Mouse (Mus musculus) adrenal gland, postnatal 10 days (tissue): Measurements from ENCODE around the gene Gm4981. TPM values are rescaled to one million over a fixed set of nuclear protein-coding genes. Genes with fewer than 3 reads are reported as not detected.
A peak's percentile ranks its signal among the peaks of the same experiment; 100 is the strongest.
"Not testable (repeated sequence)": the region's sequence is repeated elsewhere in the genome, so short reads cannot be mapped to it uniquely, and the experiment has no call there.

Experiments
- DNase-seq: peaks from one replicate; pipeline ENCODE4 v3.0.0; 2021; ENCODE audit warnings: mixed read lengths
- long read RNA-seq, 2 experiments: library from polyadenylated mRNA; stranded (forward); transcript quantifications; one replicate each; pipeline ENCODE4 v2.0.0; 2021
- total RNA-seq, 2 experiments: library from RNA; stranded (reverse); gene quantifications; 2 replicates each; pipeline ENCODE4 v1.2.3; 2021

Gene Gm4981
- total RNA-seq: not detected
- long read RNA-seq, experiment 1: 0 reads
- long read RNA-seq, experiment 2: 0 reads

DNA sequence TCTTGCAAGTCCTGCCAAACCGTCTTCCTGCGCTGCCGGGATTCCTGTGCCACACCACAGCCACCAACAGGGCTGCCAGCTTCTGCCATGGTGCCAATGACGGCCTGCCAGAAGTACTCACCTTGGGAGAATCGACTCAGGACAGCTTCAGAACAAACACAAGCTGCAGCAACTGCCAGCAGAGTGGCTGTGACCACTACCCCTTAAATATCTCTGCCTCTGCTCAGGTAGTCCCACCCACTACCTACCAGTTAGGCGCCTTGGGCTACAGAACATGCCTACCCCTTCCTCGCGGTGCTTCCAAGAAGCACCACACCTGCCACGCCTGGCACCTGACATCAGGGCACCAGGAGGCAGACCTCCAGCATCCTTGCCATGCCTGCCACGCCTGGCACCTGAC, at the start of gene Gm4981:
Gene Gm4981 (minus strand): TSS at position 89 of the 400 bp plus-strand sequence.
- DNase-seq: no peak

DNA sequence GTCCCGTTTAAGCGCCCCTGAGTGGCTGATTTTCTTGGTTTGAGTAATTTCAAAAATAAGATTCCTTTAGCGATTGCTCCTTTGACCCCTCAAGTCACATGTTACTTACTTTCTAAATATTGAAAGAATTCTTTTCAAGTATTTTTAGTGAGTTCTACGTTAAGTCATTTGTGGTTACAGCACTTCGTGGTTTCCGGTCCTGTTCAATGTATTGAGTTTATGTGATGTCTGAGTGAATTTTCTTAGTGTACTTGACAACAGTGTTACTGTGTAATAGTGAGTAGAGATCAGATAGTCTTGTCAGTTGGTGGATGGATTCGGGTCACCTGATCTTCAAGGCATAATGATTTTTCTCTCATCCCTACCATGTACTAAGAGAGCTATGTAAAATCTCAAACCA, 45.7 kb upstream of the Gm4981 start:
- no peak for DNase-seq

DNA sequence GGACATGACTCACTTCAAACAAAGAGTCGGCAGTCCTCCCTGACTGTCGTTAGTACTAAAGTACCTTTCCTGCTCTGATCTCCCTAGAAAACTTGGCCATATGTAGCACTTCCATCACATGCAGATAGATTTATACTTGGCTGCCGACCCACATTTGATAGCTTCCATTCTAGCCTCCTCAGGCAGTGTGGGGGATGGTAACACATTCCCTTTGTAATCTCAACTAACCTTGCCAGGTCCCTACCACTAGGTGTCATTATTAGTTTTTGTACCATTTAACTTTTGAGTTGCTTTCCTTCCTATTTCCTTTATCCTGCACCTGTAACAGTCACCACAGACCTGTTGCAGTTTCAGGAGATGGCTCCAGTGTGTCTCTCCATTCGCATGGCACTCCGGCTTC, 22.0 kb upstream of the Gm4981 start:
- peak; percentile 10 for DNase-seq

DNA sequence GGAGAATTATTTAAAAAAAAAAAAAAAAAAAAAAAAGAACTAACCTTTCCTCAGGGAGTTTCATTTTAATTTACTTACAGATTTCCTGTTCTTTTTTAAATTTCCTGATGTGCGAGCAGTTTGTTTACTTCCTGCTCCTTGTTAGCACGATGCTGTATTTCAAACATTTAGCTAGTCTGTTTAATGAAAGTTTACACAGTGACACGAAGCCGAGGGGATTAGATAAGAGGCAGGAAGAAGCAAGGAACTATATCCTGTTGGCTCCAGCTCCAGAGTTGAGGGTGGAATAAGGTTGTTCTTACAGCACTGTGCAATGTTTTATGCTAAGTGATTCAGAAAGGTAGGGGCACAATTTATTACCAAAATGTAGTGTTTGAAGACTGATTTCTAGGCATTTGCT, 19.5 kb upstream of the Gm4981 start:
- peak; percentile 6 for DNase-seq

DNA sequence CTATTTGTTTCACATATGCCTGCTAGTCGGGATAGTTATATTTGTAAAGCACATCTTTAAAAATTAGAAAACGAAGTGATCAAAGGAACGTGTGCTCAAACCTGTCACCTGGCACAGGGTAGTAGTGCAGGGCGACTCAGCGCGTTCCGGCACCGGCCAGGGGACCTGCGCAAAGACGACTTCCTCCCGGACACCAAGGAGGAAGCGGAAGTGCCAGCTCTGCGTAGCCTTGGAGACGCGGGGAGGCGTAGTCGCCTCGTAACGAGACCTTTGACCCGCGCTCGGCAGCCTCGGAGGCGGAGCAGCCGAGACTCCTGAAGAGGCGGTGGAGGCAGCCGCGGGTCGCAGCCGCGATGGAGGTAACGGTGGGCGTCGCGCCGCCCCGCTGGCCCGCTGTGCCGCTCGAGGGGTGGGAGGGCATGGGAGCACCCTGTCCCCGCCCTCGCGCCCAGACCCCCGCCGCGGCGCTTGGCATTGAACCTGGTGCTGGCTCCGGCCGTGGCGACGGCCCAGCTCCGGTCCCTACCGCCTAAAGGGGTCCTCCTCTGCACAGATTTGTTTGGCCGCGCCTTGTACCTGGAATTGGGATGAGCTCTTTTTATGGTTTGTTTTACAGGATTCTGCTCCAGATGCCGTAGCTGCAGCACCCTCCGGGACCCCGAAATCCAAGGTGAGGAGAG, 18.9 kb upstream of the Gm4981 start, which contains the start of gene Gcc2:
Gene Gcc2 (plus strand): TSS at position 285 of the 680 bp plus-strand sequence.
- DNase-seq: peak; percentile 96

DNA sequence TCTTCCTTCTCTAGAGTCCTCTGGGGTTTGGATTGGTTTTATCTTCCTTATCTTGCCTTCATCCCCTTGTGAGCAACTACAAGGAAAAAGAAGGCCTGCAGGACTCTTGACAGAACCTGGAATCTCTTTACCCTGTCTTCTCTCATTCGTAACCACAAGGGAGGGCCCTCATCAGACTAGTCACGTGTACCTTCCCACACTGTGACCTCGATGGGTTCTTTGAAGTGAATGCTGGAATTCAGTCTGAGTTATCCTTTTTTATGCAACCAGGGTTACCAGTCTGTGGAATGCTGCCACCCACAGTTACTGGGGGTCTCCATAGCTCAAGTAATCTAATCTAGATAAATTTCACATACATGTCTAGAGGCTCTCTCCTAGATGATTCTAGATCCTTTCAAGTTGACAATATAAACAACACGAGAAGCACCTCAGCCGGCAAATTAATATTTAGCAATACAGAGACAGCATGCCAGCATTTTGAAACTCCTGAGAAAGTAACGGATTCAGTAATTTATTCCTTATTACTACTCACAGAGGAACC, 18.2 kb upstream of the Gm4981 start:
- peak; percentile 19 for DNase-seq

DNA sequence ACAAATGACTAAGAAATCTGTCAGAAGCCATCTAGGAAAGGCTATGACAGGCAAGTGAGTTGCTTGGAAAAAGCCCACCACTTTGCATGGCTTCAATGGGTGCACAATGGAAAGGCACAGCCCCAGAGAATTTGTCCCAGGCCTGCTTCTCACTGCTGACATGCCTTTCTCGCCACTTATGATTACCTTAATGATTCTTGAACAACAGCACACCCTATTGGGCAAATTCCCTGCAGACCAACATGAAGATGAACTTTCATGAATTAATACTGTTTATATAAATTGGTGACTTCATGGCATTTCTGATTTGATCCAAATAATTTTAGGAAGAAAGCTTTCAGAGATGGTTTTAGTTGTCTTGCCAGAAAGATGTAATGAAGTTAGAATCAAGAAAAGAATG, 13.0 kb upstream of the Gm4981 start:
- no peak for DNase-seq

DNA sequence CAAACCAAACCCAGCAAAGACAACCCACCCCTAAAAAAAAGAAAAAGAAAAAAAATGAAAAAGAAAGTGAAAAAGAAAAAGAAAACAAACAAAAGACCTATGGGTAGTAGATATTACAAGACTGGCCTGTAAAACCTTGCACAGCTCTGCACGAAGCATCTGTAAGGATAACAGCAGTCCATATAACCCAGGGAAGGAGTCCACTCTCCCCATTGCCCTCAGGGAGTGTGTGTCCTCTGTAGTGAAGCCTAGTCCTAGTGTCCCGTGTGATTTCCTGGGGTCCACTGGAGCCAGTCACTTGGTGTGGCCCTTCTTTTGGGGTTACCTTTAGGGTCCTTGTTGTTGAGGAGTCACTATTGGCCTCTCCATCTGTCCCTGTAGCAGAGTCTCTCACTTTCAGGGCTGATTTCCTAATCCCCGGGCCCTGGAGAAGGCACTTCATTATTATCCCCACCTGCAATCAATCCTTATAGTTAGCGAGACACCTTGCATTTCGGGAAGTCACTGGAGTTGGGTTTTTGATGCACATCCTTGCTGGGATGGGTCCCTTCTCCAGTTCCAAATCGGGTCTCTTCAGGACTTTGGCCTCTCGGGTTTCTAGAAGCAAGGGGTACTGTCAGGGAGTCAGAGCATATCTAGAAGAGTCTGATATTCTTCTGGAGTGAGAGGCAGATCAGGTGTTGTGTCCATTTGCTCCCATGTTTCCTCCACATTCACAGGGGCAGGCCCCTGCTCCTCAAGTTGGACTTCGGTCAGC, 2.7 kb upstream of the Gm4981 start:
- peak; percentile 60 for DNase-seq

DNA sequence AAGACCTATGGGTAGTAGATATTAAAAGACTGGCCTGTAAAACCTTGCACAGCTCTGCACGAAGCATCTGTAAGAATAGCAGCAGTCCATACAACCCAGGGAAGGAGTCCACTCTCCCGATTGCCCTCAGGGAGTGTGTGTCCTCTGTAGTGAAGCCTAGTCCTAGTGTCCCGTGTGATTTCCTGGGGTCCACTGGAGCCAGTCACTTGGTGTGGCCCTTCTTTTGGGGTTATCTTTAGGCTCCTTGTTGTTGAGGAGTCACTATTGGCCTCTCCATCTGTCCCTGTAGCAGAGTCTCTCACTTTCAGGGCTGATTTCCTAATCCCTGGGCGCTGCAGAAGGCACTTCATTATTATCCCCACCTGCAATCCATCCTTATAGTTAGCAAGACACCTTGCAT, 1.5 kb downstream of the Gm4981 start:
- not testable (repeated sequence) for DNase-seq

DNA sequence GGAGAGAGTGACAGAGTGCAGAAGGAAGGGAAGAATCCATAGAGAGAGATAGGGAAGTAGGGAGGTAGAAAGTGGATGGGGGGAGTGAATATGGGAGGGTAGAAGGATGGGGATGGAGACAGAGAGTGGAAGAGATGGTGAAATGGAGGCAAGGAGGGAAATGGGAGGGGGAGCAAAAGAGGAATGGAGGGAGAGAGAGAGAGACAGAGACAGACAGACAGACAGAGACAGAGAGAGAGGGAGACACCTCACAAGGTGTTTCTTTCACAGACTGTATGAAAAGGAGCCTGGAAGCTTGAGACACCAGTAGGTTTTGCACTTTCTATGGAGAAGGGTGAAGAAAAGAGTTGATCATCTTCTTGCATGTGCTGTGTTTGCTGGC, 2.8 kb downstream of the Gm4981 start:
- not testable (repeated sequence) for DNase-seq

DNA sequence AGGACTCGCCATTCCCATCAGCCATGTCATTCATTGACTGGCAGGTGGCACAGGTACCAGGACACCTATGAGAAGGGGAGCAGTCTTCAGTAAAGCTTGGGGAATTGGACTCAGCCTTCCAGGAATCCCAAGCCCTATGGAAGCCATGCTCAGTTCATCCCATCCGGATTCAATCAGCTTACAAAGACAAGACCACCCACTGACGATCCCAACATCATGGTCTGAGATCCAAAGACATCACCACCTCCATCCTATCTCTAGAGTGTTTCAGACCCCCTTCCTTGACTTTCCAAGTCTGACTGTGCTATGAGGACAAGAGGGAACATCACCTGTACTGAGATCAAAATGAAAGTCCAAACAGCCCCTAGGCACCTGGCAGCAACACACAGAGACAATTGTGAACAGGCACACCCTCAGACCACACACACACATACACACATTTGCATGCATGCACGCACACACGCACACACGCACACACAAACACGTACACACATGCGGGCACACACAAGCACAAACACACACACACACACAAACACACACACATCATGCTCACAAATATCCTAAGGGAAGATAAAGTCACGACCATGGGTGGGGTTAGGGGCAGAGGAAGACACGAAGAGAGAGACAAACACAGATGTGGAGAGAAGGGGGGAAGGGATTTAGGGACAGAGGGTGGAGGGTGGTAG, 3.3 kb downstream of the Gm4981 start:
- DNase-seq: not testable (repeated sequence)

DNA sequence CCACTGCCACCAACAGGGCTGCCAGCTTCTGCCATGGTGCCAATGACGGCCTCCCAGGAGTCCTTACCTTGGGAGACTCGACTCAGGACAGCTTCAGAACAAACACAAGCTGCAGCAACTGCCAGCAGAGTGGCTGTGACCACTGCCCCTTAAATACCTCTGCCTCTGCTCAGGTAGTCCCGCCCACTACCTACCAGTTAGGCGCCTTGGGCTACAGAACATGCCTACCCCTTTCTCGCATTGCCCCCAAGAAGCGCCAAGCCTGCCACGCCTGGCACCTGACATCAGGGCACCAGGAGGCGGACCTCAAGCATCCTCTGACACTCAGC, 3.9 kb downstream of the Gm4981 start, which contains the start of gene Duxf3:
Gene Duxf3 (minus strand): TSS at position 35 of the 329 bp plus-strand sequence.
- not testable (repeated sequence) for DNase-seq

DNA sequence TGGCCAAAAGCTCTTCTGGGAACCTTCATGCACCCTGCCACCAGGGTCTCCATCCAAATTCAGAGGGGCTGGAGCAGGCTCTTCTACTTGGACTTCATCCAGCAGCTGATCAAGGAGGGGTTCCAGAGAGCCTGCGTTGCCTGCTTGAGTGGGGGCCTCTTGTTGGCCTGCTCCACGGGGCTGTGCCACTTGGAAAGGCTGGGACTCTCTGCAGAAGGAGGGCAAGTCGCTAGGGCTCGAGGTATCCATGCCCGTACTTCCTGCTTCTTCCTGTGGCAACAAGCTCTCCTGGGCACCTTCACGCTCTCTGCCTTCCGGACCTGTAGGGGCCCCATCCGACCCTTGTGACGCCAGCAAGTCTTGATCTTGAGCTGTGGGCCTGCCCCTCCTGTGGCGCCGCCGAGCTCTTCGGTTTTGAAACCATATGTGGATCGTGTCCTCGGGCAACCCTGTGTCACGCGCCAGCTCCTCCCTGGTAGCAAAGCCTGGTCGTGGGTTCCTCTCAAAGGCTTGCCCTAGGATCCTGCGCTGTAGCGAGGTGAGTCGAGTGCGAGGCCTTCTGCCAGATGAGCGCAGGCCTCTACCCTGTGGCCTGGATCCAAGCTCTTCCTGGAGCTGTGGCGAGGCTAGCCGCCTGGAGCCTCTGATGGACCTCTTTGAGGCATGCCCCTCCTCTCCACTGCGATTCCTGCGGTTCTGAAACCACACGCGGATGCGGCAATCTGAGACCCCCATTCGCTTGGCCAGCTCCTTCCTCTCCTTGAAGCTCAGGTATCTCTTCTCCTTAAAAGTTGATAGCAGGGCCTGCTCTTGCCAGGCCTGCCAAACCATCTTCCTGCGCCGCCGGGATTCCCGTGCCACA, 4.5 kb downstream of the Gm4981 start:
- DNase-seq: peak; percentile 76

DNA sequence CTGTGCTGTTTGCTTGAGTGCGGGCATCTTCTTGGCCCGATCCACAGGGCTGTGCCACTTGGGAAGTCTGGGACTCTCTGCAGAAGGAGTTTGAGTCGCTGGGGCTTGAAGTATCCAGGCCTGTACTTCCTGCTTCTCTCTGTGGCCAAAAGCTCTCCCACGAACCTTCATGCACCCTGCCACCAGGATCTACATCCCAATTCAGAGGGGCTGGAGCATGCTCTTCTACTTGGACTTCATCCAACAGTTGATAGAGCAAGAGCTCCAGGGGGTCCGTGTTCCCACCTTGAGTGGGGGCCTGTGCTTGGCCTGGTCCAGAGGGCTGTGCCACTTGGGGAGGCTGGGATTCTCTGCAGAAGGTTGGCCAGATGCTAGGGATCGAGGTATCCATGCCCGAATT, 5.4 kb downstream of the Gm4981 start:
- DNase-seq: not testable (repeated sequence)

DNA sequence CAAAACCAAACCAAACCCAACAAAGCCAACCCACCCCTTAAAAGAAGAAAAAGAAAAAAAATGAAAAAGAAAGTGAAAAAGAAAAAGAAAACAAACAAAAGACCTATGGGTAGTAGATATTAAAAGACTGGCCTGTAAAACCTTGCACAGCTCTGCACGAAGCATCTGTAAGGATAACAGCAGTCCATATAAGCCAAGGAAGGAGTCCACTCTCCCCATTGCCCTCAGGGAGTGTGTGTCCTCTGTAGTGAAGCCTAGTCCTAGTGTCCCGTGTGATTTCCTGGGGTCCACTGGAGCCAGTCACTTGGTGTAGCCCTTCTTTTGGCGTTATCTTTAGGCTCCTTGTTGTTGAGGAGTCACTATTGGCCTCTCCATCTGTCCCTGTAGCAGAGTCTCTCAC, 6.5 kb downstream of the Gm4981 start:
- DNase-seq: not testable (repeated sequence)

DNA sequence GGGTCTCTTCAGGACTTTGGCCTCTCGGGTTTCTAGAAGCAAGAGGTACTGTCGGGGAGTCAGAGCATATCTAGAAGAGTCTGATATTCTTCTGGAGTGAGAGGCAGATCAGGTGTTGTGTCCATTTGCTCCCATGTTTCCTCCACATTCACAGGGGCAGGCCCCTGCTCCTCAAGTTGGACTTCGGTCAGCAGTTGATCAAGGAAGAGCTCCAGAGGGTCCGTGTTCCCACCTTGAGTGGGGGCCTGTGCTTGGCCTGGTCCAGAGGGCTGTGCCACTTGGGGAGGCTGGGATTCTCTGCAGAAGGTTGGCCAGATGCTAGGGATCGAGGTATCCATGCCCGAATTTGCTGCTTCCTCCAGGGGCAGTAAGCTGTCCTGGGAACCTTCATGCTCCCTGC, 8.7 kb downstream of the Gm4981 start:
- not testable (repeated sequence) for DNase-seq

DNA sequence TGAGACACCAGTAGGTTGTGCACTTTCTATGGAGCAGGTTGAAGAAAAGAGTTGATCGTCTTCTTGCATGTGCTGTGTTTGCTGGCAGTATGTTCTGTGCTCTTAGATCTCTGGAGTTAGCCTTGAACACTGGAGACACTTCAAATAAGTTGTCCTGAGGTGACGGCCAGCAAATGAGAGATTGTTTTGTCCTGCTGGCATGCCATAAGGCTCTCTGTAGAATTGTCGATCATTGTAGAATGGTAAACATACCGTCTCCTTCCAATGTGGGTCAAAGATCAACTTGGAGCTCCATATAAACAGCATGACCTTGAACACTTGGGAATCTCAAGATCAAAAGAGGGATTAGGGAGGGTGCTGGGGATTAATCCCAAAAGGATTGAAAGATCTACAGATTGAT, 10.1 kb downstream of the Gm4981 start:
- DNase-seq: not testable (repeated sequence)

DNA sequence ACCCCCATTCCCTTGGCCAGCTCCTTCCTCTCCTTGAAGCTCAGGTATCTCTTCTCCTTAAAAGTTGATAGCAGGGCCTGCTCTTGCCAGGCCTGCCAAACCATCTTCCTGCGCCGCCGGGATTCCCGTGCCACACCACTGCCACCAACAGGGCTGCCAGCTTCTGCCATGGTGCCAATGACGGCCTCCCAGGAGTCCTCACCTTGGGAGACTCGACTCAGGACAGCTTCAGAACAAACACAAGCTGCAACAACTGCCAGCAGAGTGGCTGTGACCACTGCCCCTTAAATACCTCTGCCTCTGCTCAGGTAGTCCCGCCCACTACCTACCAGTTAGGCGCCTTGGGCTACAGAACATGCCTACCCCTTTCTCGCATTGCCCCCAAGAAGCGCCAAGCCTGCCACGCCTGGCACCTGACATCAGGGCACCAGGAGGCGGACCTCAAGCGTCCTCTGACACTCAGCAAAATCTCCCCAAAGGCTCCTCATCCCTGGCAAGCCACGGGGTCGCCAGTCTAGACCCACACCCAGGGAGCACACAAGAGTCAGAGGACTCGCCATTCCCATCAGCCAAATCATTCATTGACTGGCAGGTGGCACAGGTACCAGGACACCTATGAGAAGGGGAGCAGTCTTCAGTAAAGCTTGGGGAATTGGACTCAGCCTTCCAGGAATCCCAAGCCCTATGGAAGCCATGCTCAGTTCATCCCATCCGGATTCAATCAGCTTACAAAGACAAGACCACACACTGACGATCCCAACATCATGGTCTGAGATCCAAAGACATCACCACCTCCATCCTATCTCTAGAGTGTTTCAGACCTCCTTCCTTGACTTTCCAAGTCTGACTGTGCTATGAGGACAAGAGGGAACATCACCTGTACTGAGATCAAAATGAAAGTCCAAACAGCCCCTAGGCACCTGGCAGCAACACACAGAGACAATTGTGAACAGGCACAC, 11.4 kb downstream of the Gm4981 start, which contains the start of gene AW822073:
Gene AW822073 (minus strand): TSS at position 104 of the 959 bp plus-strand sequence.
- DNase-seq: not testable (repeated sequence)

DNA sequence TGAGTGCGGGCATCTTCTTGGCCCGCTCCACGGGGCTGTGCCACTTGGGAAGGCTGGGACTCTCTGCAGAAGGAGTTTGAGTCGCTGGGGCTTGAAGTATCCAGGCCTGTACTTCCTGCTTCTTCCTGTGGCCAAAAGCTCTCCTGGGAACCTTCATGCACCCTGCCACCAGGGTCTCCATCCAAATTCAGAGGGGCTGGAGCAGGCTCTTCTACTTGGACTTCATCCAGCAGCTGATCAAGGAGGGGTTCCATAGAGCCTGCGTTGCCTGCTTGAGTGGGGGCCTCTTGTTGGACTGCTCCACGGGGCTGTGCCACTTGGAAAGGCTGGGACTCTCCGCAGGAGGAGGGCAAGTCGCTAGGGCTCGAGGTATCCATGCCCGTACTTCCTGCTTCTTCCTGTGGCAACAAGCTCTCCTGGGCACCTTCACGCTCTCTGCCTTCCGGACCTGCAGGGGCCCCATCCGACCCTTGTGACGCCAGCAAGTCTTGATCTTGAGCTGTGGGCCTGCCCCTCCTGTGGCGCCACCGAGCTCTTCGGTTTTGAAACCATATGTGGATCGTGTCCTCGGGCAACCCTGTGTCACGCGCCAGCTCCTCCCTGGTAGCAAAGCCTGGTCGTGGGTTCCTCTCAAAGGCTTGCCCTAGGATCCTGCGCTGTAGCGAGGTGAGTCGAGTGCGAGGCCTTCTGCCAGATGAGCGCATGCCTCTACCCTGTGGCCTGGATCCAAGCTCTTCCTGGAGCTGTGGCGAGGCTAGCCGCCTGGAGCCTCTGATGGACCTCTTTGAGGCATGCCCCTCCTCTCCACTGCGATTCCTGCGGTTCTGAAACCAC, 12.3 kb downstream of the Gm4981 start:
- DNase-seq: peak; percentile 73
